Mouse (Mus musculus) hindbrain, embryonic 11.5 days (tissue): ENCODE data around the gene Cacnb4. TPM values are rescaled to one million over a fixed set of nuclear protein-coding genes. Genes with fewer than 3 reads are reported as not detected.

Experiments used
- ATAC-seq: fragments of 200-750 bp; cut with Nextera tagmentation; 2 replicates; pipeline ENCODE4 v1.8.0; 2017; ENCODE audit warnings: mild to moderate bottlenecking, moderate TSS enrichment, moderate library complexity; ENCODE audit not compliant: low FRiP score
- DNase-seq: peaks from one replicate; pipeline ENCODE4 v3.0.0-alpha.2; 2015; ENCODE audit warnings: low spot score
- H3K27ac ChIP-seq: fragments of 300-500 bp; sonication (generic); 2 replicates; pipeline ENCODE4 v1.5.1; 2014; ENCODE audit warnings: mild to moderate bottlenecking, low read depth, low read length
- H3K27me3 ChIP-seq: fragments of 300-500 bp; sonication (generic); 2 replicates; pipeline ENCODE4 v1.6.1; 2014; ENCODE audit warnings: mild to moderate bottlenecking, low read length, moderate library complexity, mixed read lengths; ENCODE audit not compliant: control insufficient read depth, insufficient read depth
- H3K36me3 ChIP-seq: fragments of 300-500 bp; sonication (generic); 2 replicates; pipeline ENCODE4 v1.6.1; 2014; ENCODE audit warnings: mild to moderate bottlenecking, low read length, moderate library complexity, mixed read lengths; ENCODE audit not compliant: control insufficient read depth, insufficient read depth
- H3K4me1 ChIP-seq: fragments of 300-500 bp; sonication (generic); replicated peaks from 2 replicates; pipeline ENCODE4 v1.6.1; 2014; ENCODE audit warnings: low read length, mixed read lengths; ENCODE audit not compliant: control insufficient read depth, insufficient read depth
- H3K4me2 ChIP-seq: fragments of 300-500 bp; sonication (generic); replicated peaks from 2 replicates; pipeline ENCODE4 v1.6.1; 2014; ENCODE audit warnings: mild to moderate bottlenecking, low read depth, low read length
- H3K4me3 ChIP-seq: fragments of 300-500 bp; sonication (generic); 2 replicates; pipeline ENCODE4 v1.5.1; 2014; ENCODE audit warnings: low read depth, low read length
- H3K9ac ChIP-seq: fragments of 300-500 bp; sonication (generic); 2 replicates; pipeline ENCODE4 v1.6.1; 2014; ENCODE audit warnings: low read depth, low read length
- H3K9me3 ChIP-seq: fragments of 300-500 bp; sonication (generic); 2 replicates; pipeline ENCODE4 v1.6.1; 2016; ENCODE audit warnings: low read length; ENCODE audit not compliant: control insufficient read depth
- WGBS: fragments of 180-500 bp; shearing (Covaris S2); extraction: QIAGEN DNeasy Blood & Tissue Kit; methylation state at CpG from one replicate; pipeline ENCODE4 v1.1.7; 2014; 5-methylcytosine and 5-hydroxymethylcytosine counted together
- polyA plus RNA-seq: library from polyadenylated mRNA; unstranded; fragments of >200 nt; fragmentation: Nextera tagmentation; extraction: Ambion mirVana; gene quantifications from 2 replicates; pipeline ENCODE4 v1.2.1, GENCODE M21; 2014

Cacnb4 gene
- polyA plus RNA-seq, 1 experiment from 2014 or later, result 4.9 TPM

DNA sequence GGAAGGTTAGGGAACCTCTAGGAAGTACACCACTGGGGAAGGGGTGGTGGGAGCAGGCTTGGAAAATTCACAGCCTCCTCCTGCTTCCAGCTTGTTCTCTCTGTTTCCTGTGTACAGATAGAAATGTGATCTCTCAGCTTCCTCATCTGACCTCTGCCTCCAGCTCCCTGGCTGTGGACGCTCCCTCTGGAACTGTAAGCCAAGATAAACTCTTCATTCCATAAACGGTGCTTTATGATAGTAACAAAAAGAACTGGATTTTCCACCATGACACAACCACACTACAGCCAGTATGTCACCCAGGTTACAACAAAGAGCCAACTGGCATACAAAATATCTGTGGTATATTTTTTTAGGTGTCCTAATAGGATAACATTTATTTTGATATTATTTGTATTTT, 132.1 kb downstream of the Cacnb4 start:
- Histone ChIP-seq H3K9ac (no peak overlapping the region), H3K4me1 (no peaks in the 10 kb centered on the region), H3K36me3 (no peaks in the 10 kb centered on the region), H3K27me3 (no peaks in the 10 kb centered on the region), H3K9me3 (no peaks in the 10 kb centered on the region), H3K4me2 (no peak overlapping the region), H3K4me3 (no peak overlapping the region), H3K27ac (no peak overlapping the region)
- ATAC-seq, result no peak
- 89% methylated on average over 2 of the region's 2 CpGs for WGBS
- no peak for DNase-seq

DNA sequence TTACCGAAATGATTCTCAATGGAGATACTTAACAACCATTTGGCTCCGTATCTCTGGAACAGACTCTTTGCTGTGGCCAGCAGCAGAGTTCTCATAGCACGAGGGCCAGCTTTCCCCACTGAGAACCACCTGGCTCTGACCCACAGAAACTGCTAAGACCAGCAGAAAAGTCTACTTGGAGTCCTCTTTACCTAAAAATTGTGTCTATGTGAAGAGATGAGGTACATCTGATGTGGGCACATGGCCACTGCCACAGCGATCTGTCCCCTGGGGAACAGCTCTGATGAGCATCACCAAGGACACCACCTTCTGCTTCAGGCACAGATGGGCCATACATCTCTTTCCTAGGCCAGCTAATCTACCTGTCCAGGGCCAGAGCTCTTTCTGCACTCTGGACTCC, 135.6 kb downstream of the Cacnb4 start:
- Histone ChIP-seq H3K9me3 (no peaks in the 10 kb centered on the region), H3K36me3 (no peaks in the 10 kb centered on the region), H3K9ac (no peak overlapping the region), H3K4me1 (no peaks in the 10 kb centered on the region), H3K27ac (no peak overlapping the region), H3K27me3 (no peaks in the 10 kb centered on the region), H3K4me3 (no peak overlapping the region), H3K4me2 (no peak overlapping the region)
- ATAC-seq (no peak), DNase-seq (no peak)
- WGBS, result 94% methylated on average over 4 of the region's 4 CpGs

DNA sequence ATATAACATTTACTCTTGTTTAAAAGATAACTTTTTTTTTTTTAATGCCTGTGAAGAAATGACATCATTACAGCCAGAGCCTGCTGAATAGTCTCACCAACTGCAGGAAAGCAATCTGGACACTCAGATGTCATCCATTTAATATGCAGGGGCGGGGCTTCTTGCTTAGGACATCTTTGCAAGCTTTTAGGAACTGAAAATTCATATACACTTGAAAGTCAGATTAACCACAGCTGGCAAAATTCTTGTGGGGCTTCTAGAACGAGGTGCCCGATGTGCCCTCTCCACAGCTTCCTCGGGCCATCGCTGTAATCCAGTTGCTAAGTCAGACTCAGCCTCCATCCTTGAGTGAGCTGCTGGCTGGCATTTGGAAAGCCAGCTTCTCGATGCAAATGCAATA, 137.3 kb downstream of the Cacnb4 start:
- WGBS, result 88% methylated on average over 6 of the region's 6 CpGs

DNA sequence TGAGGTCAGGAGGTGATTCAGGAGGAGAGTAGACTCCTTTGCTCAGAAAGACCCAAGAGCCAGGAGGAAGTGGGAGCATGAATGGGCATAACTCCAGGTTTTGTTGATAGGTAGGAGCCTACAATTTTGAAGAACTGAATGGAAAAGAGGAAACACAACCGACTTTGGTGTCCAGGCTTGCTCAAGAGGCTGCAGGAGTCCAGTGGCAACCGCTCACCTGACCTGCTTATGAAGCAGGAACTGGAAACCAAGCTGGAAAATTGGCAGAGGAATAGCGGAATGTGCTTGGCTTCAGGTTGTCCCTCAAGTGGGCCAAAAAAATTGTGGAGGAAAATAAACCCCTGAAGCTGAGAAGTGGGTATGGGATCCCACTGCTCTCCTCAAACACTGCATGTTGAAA, 139.0 kb downstream of the Cacnb4 start:
- 89% methylated on average over 3 of the region's 3 CpGs for WGBS
- no peaks in the 10 kb centered on the region for H3K9me3 ChIP-seq
- no peak overlapping the region for H3K4me2 ChIP-seq
- H3K27me3 ChIP-seq, result no peaks in the 10 kb centered on the region
- H3K36me3 ChIP-seq, result no peaks in the 10 kb centered on the region
- no peak overlapping the region for H3K27ac ChIP-seq
- DNase-seq, result no peak
- ATAC-seq, result no peak
- H3K4me1 ChIP-seq, result no peaks in the 10 kb centered on the region
- H3K9ac ChIP-seq, result no peak overlapping the region
- H3K4me3 ChIP-seq, result no peak overlapping the region

More for the DNA sequence above, 137.3 kb downstream of the Cacnb4 start:
- Histone ChIP-seq H3K4me3 (no peak overlapping the region), H3K4me1 (no peaks in the 10 kb centered on the region), H3K9me3 (no peaks in the 10 kb centered on the region), H3K27ac (no peak overlapping the region), H3K36me3 (no peaks in the 10 kb centered on the region), H3K27me3 (no peaks in the 10 kb centered on the region), H3K9ac (no peak overlapping the region), H3K4me2 (no peak overlapping the region)
- DNase-seq (no peak), ATAC-seq (no peak)

DNA sequence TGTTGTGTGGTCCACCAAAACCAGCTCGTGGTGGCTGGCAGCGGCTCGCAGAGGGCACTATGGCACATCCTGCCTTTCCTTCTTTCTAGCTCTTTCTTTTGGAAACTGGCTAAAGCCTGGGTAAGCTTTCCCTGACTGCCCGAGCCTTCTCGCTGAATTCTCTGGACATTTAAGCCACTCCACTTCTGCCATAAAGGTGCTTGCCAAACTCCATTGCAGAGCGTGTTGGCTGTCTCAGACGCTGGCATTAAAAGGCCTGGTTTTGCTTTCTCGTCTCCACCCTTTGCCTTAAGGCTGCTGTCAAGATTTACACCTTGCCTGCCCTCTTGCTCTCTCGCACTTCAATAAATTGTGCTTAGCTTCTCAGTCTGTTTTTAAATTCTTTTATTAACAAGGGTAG, 139.5 kb downstream of the Cacnb4 start:
- Histone ChIP-seq H3K27ac (no peak overlapping the region), H3K4me2 (no peak overlapping the region), H3K27me3 (no peaks in the 10 kb centered on the region), H3K9me3 (no peaks in the 10 kb centered on the region), H3K36me3 (no peaks in the 10 kb centered on the region), H3K4me3 (no peak overlapping the region), H3K4me1 (no peaks in the 10 kb centered on the region), H3K9ac (no peak overlapping the region)
- DNase-seq, result no peak
- 91% methylated on average over 9 of the region's 9 CpGs for WGBS
- no peak for ATAC-seq

DNA sequence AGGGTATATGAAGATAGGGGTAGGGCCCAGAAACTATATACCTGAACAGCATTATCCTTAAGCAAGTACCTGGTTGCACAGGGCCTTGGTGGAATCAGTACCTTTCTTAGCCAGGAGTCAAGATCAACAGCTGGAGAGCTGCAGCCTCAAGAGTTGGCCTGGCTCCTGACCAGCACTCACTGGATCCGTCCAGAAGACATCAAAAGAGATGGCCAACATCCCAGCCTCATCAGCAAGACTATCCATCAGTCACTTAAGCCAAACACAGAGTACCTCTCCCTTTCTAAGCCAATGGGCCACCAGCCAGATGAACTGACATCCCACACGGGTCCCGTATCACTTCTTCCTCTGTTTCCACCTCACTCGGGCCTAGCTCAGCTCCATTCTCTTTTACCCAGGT, 140.1 kb downstream of the Cacnb4 start:
- Histone ChIP-seq H3K4me2 (no peak overlapping the region), H3K9ac (no peak overlapping the region), H3K36me3 (no peaks in the 10 kb centered on the region), H3K4me3 (no peak overlapping the region), H3K4me1 (no peaks in the 10 kb centered on the region), H3K27me3 (no peaks in the 10 kb centered on the region), H3K9me3 (no peaks in the 10 kb centered on the region), H3K27ac (no peak overlapping the region)
- no peak for ATAC-seq
- DNase-seq, result no peak
- 86% methylated on average over 4 of the region's 4 CpGs for WGBS

DNA sequence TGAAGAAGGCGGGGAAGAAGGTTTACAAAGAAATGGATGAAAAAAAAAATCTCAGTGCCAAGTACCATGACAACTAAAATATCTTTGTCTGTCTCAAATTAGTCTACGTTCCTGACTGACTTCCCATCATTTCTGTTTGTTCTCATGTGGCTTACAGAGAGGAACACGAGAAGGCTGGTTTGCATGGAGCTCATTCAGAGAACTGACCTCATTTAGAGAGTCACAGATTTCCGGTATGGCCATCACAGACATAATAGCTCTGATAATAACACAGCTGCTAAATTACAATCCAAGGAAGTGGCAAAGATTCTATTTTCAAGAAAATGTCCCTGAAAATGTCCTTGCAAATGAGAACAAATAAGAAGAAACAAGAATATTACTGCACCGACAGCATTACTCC, 142.9 kb downstream of the Cacnb4 start:
- Histone ChIP-seq H3K4me3 (no peak overlapping the region), H3K4me1 (no peaks in the 10 kb centered on the region), H3K4me2 (no peak overlapping the region), H3K9me3 (no peaks in the 10 kb centered on the region), H3K27me3 (no peaks in the 10 kb centered on the region), H3K27ac (no peak overlapping the region), H3K36me3 (no peaks in the 10 kb centered on the region), H3K9ac (no peak overlapping the region)
- DNase-seq (no peak), ATAC-seq (no peak)
- WGBS, result 90% methylated on average over 5 of the region's 5 CpGs

DNA sequence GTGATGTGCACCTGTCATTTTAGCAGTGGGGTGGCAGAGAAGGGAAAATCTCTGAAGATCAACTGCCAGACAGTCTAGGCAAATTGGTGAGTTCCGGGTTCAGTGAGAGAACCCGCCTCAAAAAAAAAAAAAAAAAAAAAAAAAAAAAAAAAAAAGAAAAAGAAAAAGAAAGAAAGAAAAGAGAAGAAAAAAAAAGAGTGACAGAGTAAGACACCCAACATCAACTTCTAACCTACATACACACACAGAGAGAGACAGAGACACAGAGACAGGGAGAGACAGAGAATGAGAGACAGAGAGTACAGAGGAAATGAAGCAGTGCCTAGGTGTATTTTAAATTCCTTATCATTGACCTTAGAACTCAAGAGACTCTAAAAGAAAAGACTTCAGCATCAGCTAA, 146.1 kb downstream of the Cacnb4 start:
- H3K4me3 ChIP-seq, result no peak overlapping the region
- no peak overlapping the region for H3K27ac ChIP-seq
- H3K36me3 ChIP-seq, result no peaks in the 10 kb centered on the region
- no peaks in the 10 kb centered on the region for H3K9me3 ChIP-seq
- no peak overlapping the region for H3K4me2 ChIP-seq
- H3K4me1 ChIP-seq, result no peaks in the 10 kb centered on the region
- DNase-seq (no peak), ATAC-seq (no peak)
- no peaks in the 10 kb centered on the region for H3K27me3 ChIP-seq
- WGBS, result 91% methylated on average over 2 of the region's 2 CpGs
- H3K9ac ChIP-seq, result no peak overlapping the region

DNA sequence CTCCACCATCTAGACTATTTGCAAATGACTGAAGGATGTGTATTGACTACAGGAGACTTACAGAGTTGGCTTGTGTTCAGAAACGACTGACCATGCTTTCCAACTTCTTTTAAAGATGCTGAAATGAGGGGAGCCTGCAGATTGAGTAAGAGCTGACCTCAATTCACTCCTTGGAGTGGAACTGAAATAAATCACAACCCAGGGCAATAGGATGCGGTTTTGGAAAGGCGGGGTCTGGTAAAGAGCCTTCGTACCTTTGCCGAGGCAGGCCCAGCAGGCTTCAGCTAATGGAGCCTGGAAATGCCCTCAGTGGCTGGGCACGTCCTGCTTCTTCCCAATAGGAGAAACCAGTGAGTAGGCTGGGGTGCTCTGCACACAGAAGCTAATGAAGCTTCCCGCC, 147.4 kb downstream of the Cacnb4 start:
- WGBS, result 86% methylated on average over 7 of the region's 7 CpGs
- H3K4me2 ChIP-seq, result no peak overlapping the region
- no peaks in the 10 kb centered on the region for H3K4me1 ChIP-seq

More for the DNA sequence above, 147.4 kb downstream of the Cacnb4 start:
- Histone ChIP-seq H3K9me3 (no peaks in the 10 kb centered on the region), H3K36me3 (no peaks in the 10 kb centered on the region), H3K4me3 (no peak overlapping the region), H3K9ac (no peak overlapping the region), H3K27me3 (no peaks in the 10 kb centered on the region), H3K27ac (no peak overlapping the region)
- ATAC-seq (no peak), DNase-seq (no peak)
